Mouse (Mus musculus): ENCODE measurements around the gene Mis18a. TPM values are rescaled to one million over a fixed set of nuclear protein-coding genes. Genes with fewer than 3 reads are reported as not detected.

Mis18a gene
- total RNA-seq, 2 experiments from 2014 or later: 49.4 to 76.3 TPM

- ATAC-seq (replicated peaks; ENCODE audit: poor library complexity): no peak
Measured at GRCm38 (mm10) chr16:90704161-90704825, 22.9 kb downstream of the Mis18a start.

GRCm38 (mm10) chr16:90703646-90704045 lies 23.6 kb downstream of the Mis18a start:
- no peak for ATAC-seq (replicated peaks; ENCODE audit: poor library complexity)

- no peak for ATAC-seq (replicated peaks; ENCODE audit: poor library complexity)
Measured at GRCm38 (mm10) chr16:90701541-90701940, 25.7 kb downstream of the Mis18a start.

GRCm38 (mm10) chr16:90699390-90699789 lies 27.8 kb downstream of the Mis18a start:
- ATAC-seq (replicated peaks; ENCODE audit: poor library complexity): no peak

- no peak for ATAC-seq (replicated peaks; ENCODE audit: poor library complexity)
Measured at GRCm38 (mm10) chr16:90696306-90696705, 30.9 kb downstream of the Mis18a start.

- ATAC-seq (replicated peaks; ENCODE audit: poor library complexity): no peak
Measured at GRCm38 (mm10) chr16:90695121-90695520, 32.1 kb downstream of the Mis18a start.

GRCm38 (mm10) chr16:90694719-90695118 lies 32.5 kb downstream of the Mis18a start:
- ATAC-seq (replicated peaks; ENCODE audit: poor library complexity): peak; percentile 96

GRCm38 (mm10) chr16:90693625-90694024 lies 33.6 kb downstream of the Mis18a start:
- no peak for ATAC-seq (replicated peaks; ENCODE audit: poor library complexity)

- no peak for ATAC-seq (replicated peaks; ENCODE audit: poor library complexity)
Measured at GRCm38 (mm10) chr16:90692704-90693385, 34.4 kb downstream of the Mis18a start.

- ATAC-seq (replicated peaks; ENCODE audit: poor library complexity): no peak
Measured at GRCm38 (mm10) chr16:90687687-90688263, 39.4 kb downstream of the Mis18a start.

- ATAC-seq (replicated peaks; ENCODE audit: poor library complexity): no peak
Measured at GRCm38 (mm10) chr16:90687011-90687410, 40.2 kb downstream of the Mis18a start.

GRCm38 (mm10) chr16:90684092-90684491 lies 43.1 kb downstream of the Mis18a start:
- no peak for ATAC-seq (replicated peaks; ENCODE audit: poor library complexity)

- no peak for ATAC-seq (replicated peaks; ENCODE audit: poor library complexity)
Measured at GRCm38 (mm10) chr16:90679984-90680383, 47.2 kb downstream of the Mis18a start.

- ATAC-seq (replicated peaks; ENCODE audit: poor library complexity): no peak
Measured at GRCm38 (mm10) chr16:90678820-90679219, 48.4 kb downstream of the Mis18a start.

- peak; percentile 97 for ATAC-seq (replicated peaks; ENCODE audit: poor library complexity)
Measured at GRCm38 (mm10) chr16:90676920-90677574, 50.2 kb downstream of the Mis18a start.

- no peak for ATAC-seq (replicated peaks; ENCODE audit: poor library complexity)
Measured at GRCm38 (mm10) chr16:90674651-90675050, 52.6 kb downstream of the Mis18a start.

- no peak for ATAC-seq (replicated peaks; ENCODE audit: poor library complexity)
Measured at GRCm38 (mm10) chr16:90673507-90674354, 53.5 kb downstream of the Mis18a start.

All from megakaryocyte progenitor cell, adult 5-6 weeks (primary cell).